Mouse (Mus musculus) embryonic fibroblast, embryonic 13.5 days (primary cell): ENCODE data around the gene Frs2.

Source experiments
- CTCF ChIP-seq: IDR thresholded peaks from 2 replicates; pipeline ENCODE4 v1.5.1; 2011; ENCODE audit warnings: mild to moderate bottlenecking, control low read depth, low read length, moderate library complexity, borderline replicate concordance; ENCODE audit not compliant: insufficient read depth
- POLR2A ChIP-seq: IDR thresholded peaks from 2 replicates; pipeline ENCODE4 v1.6.1; 2011; ENCODE audit warnings: low read depth, mild to moderate bottlenecking, control low read depth, low read length, moderate library complexity

GRCm38 (mm10) chr10:117105015-117105414 is 43.3 kb downstream of the Frs2 start:
- TF ChIP-seq POLR2A: no peak
- no peak for TF ChIP-seq CTCF
